Mouse (Mus musculus) heart, embryonic 14.5 days (tissue): ENCODE results near the gene Vdr. TPM values are rescaled to one million over a fixed set of nuclear protein-coding genes. Genes with fewer than 3 reads are reported as not detected.
"Not testable (repeated sequence)": the region's sequence is repeated elsewhere in the genome, so short reads cannot be mapped to it uniquely, and the experiment has no call there.

Source experiments
- ATAC-seq: fragments of 200-750 bp; cut with Nextera tagmentation; 2 replicates; pipeline ENCODE4 v1.8.0; 2017; ENCODE audit warnings: low read depth, moderate TSS enrichment; ENCODE audit not compliant: insufficient number of reproducible peaks, insufficient read depth, low FRiP score
- H3K27ac ChIP-seq, 2 experiments: fragments of 200-500 bp in 1 of 2; fragments of 300-500 bp in 1 of 2; sonication (generic) in 1 of 2; replicated peaks in 1 of 2; 2 replicates each; pipeline ENCODE4 v1.5.1; 2012 to 2014; ENCODE audit warnings: low read depth in 2 of 2, low read length in 2 of 2, control low read depth in 1 of 2, mild to moderate bottlenecking in 1 of 2, mixed read lengths in 1 of 2; ENCODE audit not compliant: control insufficient read depth in 1 of 2, insufficient read depth in 1 of 2
- H3K27me3 ChIP-seq: fragments of 300-500 bp; sonication (generic); 2 replicates; pipeline ENCODE4 v1.6.1; 2014; ENCODE audit warnings: mild to moderate bottlenecking, low read length, control low read depth; ENCODE audit not compliant: control insufficient read depth, insufficient read depth
- H3K36me3 ChIP-seq: fragments of 300-500 bp; sonication (generic); 2 replicates; pipeline ENCODE4 v1.6.1; 2014; ENCODE audit warnings: mild to moderate bottlenecking, control low read depth, low read length, mixed read lengths; ENCODE audit not compliant: control insufficient read depth, insufficient read depth
- H3K4me1 ChIP-seq, 2 experiments: fragments of 200-500 bp in 1 of 2; fragments of 300-500 bp in 1 of 2; sonication (generic) in 1 of 2; 2 replicates each; pipeline ENCODE4 v1.6.1; 2012 to 2014; ENCODE audit warnings: low read length in 2 of 2, control low read depth in 1 of 2, mixed read lengths in 1 of 2; ENCODE audit not compliant: control insufficient read depth in 2 of 2, insufficient read depth in 2 of 2
- H3K4me2 ChIP-seq: fragments of 300-500 bp; sonication (generic); 2 replicates; pipeline ENCODE4 v1.6.1; 2014; ENCODE audit warnings: mild to moderate bottlenecking, low read length
- H3K4me3 ChIP-seq, 2 experiments: fragments of 200-500 bp in 1 of 2; fragments of 300-500 bp in 1 of 2; sonication (generic) in 1 of 2; 2 replicates each; pipeline ENCODE4 v1.5.1; 2012 to 2014; ENCODE audit warnings: low read length in 2 of 2, mild to moderate bottlenecking in 2 of 2, control low read depth in 1 of 2, low read depth in 1 of 2, moderate library complexity in 1 of 2; ENCODE audit not compliant: control insufficient read depth in 1 of 2, insufficient read depth in 1 of 2
- H3K9ac ChIP-seq: fragments of 300-500 bp; sonication (generic); 2 replicates; pipeline ENCODE4 v1.6.1; 2014; ENCODE audit warnings: mild to moderate bottlenecking, low read length
- H3K9me3 ChIP-seq: fragments of 300-500 bp; sonication (generic); 2 replicates; pipeline ENCODE4 v1.6.1; 2016; ENCODE audit warnings: low read length, control low read depth; ENCODE audit not compliant: control insufficient read depth
- WGBS: fragments of 180-500 bp; shearing (Covaris S2); extraction: QIAGEN DNeasy Blood & Tissue Kit; methylation state at CpG from one replicate; pipeline ENCODE4 v1.1.7; 2014; 5-methylcytosine and 5-hydroxymethylcytosine counted together
- polyA plus RNA-seq: library from polyadenylated mRNA; unstranded; fragments of >200 nt; fragmentation: Nextera tagmentation; extraction: Ambion mirVana; gene quantifications from 2 replicates; pipeline ENCODE4 v1.2.1, GENCODE M21; 2014

Vdr gene
- polyA plus RNA-seq, 1 experiment from 2014 or later: 0.81 TPM

- ATAC-seq, H3K27ac ChIP-seq, H3K9me3 ChIP-seq, H3K9ac ChIP-seq, H3K27me3 ChIP-seq, H3K4me1 ChIP-seq, H3K4me2 ChIP-seq, H3K4me3 ChIP-seq, H3K36me3 ChIP-seq: not testable (repeated sequence)
- WGBS: 71% methylated on average over 4 of the region's 4 CpGs
Measured at GRCm38 (mm10) chr15:97870116-97870515, 40.3 kb downstream of the Vdr start.

- Histone ChIP-seq H3K9ac (no peak overlapping the region), H3K9me3 (peaks cover 5% of the 10 kb centered on the region; the same call in 1 of the 2 replicates), H3K27me3 (peaks cover 10% of the 10 kb centered on the region; the same call in 1 of the 2 replicates), H3K4me2 (no peak overlapping the region), H3K27ac (no peak overlapping the region), H3K36me3 (no peaks in the 10 kb centered on the region), H3K4me3 (no peak overlapping the region), H3K4me1 (peaks cover 13 to 14% of the 10 kb centered on the region in 2 experiments)
- no peak for ATAC-seq
- WGBS: 91% methylated on average over 6 of the region's 6 CpGs
Measured at GRCm38 (mm10) chr15:97868985-97869384, 41.4 kb downstream of the Vdr start.

- Histone ChIP-seq H3K4me2 (no peak overlapping the region), H3K36me3 (no peaks in the 10 kb centered on the region), H3K4me1 (peaks cover 28% of the 10 kb centered on the region in 2 experiments), H3K27ac (no peak overlapping the region), H3K4me3 (no peak overlapping the region), H3K9me3 (peaks cover 5% of the 10 kb centered on the region; the same call in 1 of the 2 replicates), H3K9ac (no peak overlapping the region), H3K27me3 (peaks cover 16% of the 10 kb centered on the region)
- ATAC-seq: no peak
- WGBS: 95% methylated on average over 2 of the region's 2 CpGs
Measured at GRCm38 (mm10) chr15:97865988-97866387, 44.4 kb downstream of the Vdr start.

GRCm38 (mm10) chr15:97865175-97865574 is 45.3 kb downstream of the Vdr start:
- H3K27me3 ChIP-seq: peaks cover 19% of the 10 kb centered on the region
- no peak overlapping the region for H3K4me3 ChIP-seq
- ATAC-seq: peak; percentile 60; the same call in 1 of the 2 replicates
- no peak overlapping the region for H3K4me2 ChIP-seq
- peaks cover 5% of the 10 kb centered on the region; the same call in 1 of the 2 replicates for H3K9me3 ChIP-seq
- H3K27ac ChIP-seq: peak overlapping the region; percentile 64 to 77
- no peaks in the 10 kb centered on the region for H3K36me3 ChIP-seq
- peaks cover 28% of the 10 kb centered on the region in 2 experiments for H3K4me1 ChIP-seq
- no peak overlapping the region for H3K9ac ChIP-seq
- 4% methylated on average over 6 of the region's 6 CpGs for WGBS

GRCm38 (mm10) chr15:97864361-97865045 is 45.9 kb downstream of the Vdr start:
- H3K36me3 ChIP-seq: no peaks in the 10 kb centered on the region
- no peak overlapping the region for H3K9ac ChIP-seq
- peaks cover 28% of the 10 kb centered on the region in 2 experiments for H3K4me1 ChIP-seq
- H3K27me3 ChIP-seq: peaks cover 18% of the 10 kb centered on the region
- H3K27ac ChIP-seq: peak overlapping the region; percentile 64 to 77
- ATAC-seq: no peak
- peaks cover 5% of the 10 kb centered on the region; the same call in 1 of the 2 replicates for H3K9me3 ChIP-seq
- no peak overlapping the region for H3K4me2 ChIP-seq
- H3K4me3 ChIP-seq: no peak overlapping the region
- WGBS: 33% methylated on average over 8 of the region's 8 CpGs

GRCm38 (mm10) chr15:97863494-97863881 is 46.9 kb downstream of the Vdr start:
- peaks cover 9% of the 10 kb centered on the region; the same call in 1 of the 2 replicates for H3K27me3 ChIP-seq
- H3K4me2 ChIP-seq: peak overlapping the region; percentile 13; the same call in 1 of the 2 replicates
- WGBS: 63% methylated on average over 18 of the region's 18 CpGs
- H3K27ac ChIP-seq: no peak overlapping the region
- H3K9ac ChIP-seq: no peak overlapping the region
- no peak overlapping the region for H3K4me3 ChIP-seq
- peaks cover 5% of the 10 kb centered on the region; the same call in 1 of the 2 replicates for H3K9me3 ChIP-seq
- no peak for ATAC-seq
- H3K4me1 ChIP-seq: peaks cover 28% of the 10 kb centered on the region in 2 experiments
- no peaks in the 10 kb centered on the region for H3K36me3 ChIP-seq

- H3K4me3 ChIP-seq: no peak overlapping the region
- ATAC-seq: no peak
- H3K27ac ChIP-seq: no peak overlapping the region
- WGBS: 22% methylated on average over 14 of the region's 14 CpGs
- peaks cover 28% of the 10 kb centered on the region in 2 experiments for H3K4me1 ChIP-seq
- H3K4me2 ChIP-seq: peak overlapping the region; percentile 13; the same call in 1 of the 2 replicates
- no peak overlapping the region; the same call in 1 of the 2 replicates for H3K9ac ChIP-seq
- no peaks in the 10 kb centered on the region for H3K36me3 ChIP-seq
- peaks cover 5% of the 10 kb centered on the region; the same call in 1 of the 2 replicates for H3K9me3 ChIP-seq
- H3K27me3 ChIP-seq: peaks cover 10% of the 10 kb centered on the region; the same call in 1 of the 2 replicates
Measured at GRCm38 (mm10) chr15:97862881-97863493, 47.4 kb downstream of the Vdr start.
